Mouse (Mus musculus) midbrain, embryonic 11.5 days (tissue): ENCODE results near the gene Ipo13. TPM values are rescaled to one million over a fixed set of nuclear protein-coding genes. Genes with fewer than 3 reads are reported as not detected.

Experiments used
- ATAC-seq: fragments of 200-750 bp; cut with Nextera tagmentation; 2 replicates; pipeline ENCODE4 v1.8.0; 2017; ENCODE audit warnings: moderate TSS enrichment, moderate library complexity; ENCODE audit not compliant: low FRiP score
- DNase-seq: peaks from one replicate; pipeline ENCODE4 v3.0.0; 2015; ENCODE audit warnings: low spot score; ENCODE audit errors: missing footprints
- H3K27ac ChIP-seq: fragments of 300-500 bp; sonication (generic); 2 replicates; pipeline ENCODE4 v1.5.1; 2014; ENCODE audit warnings: low read depth, low read length
- H3K27me3 ChIP-seq: fragments of 300-500 bp; sonication (generic); 2 replicates; pipeline ENCODE4 v1.6.1; 2014; ENCODE audit warnings: mild to moderate bottlenecking, low read length, moderate library complexity, mixed read lengths; ENCODE audit not compliant: control insufficient read depth, insufficient read depth
- H3K36me3 ChIP-seq: fragments of 300-500 bp; sonication (generic); 2 replicates; pipeline ENCODE4 v1.6.1; 2014; ENCODE audit warnings: mild to moderate bottlenecking, low read length, moderate library complexity, mixed read lengths; ENCODE audit not compliant: control insufficient read depth, insufficient read depth
- H3K4me1 ChIP-seq: fragments of 300-500 bp; sonication (generic); 2 replicates; pipeline ENCODE4 v1.6.1; 2014; ENCODE audit warnings: low read length; ENCODE audit not compliant: control insufficient read depth, insufficient read depth
- H3K4me2 ChIP-seq: fragments of 300-500 bp; sonication (generic); 2 replicates; pipeline ENCODE4 v1.6.1; 2014; ENCODE audit warnings: mild to moderate bottlenecking, moderate library complexity
- H3K4me3 ChIP-seq: fragments of 300-500 bp; sonication (generic); 2 replicates; pipeline ENCODE4 v1.5.1; 2014; ENCODE audit warnings: low read depth, low read length
- H3K9ac ChIP-seq: fragments of 300-500 bp; sonication (generic); 2 replicates; pipeline ENCODE4 v1.6.1; 2014; ENCODE audit warnings: low read length
- H3K9me3 ChIP-seq: fragments of 300-500 bp; sonication (generic); 2 replicates; pipeline ENCODE4 v1.6.1; 2016; ENCODE audit warnings: low read length; ENCODE audit not compliant: control insufficient read depth
- WGBS: fragments of 180-500 bp; shearing (Covaris S2); extraction: QIAGEN DNeasy Blood & Tissue Kit; methylation state at CpG from one replicate; pipeline ENCODE4 v1.1.7; 2014; 5-methylcytosine and 5-hydroxymethylcytosine counted together
- polyA plus RNA-seq: library from polyadenylated mRNA; unstranded; fragments of >200 nt; fragmentation: Nextera tagmentation; extraction: Ambion mirVana; gene quantifications from 2 replicates; pipeline ENCODE4 v1.2.1, GENCODE M21; 2014

The Ipo13 gene
- polyA plus RNA-seq, 1 experiment from 2014 or later = 54.7 TPM

DNA sequence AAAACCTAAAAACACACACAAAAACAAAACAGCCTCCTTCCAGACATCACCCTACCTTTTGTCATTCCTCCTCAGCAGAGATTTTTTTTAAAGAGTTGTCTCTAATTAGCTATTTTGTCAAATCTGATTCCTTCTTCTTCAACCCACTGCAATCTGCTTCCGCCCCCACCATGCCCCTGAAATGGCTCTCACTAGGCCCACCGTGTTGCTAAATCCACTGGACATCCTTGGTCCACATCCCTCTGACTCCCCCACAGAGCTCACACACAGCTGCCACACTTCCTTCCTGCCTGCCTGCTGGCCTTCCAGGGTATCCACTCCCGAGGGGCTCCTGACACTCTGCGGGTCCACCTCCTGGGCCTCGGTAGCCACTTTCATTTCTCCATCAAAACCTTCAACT lies 36.1 kb downstream of the Ipo13 start:
- Histone ChIP-seq H3K4me2 (no peak overlapping the region), H3K4me3 (no peak overlapping the region), H3K9me3 (no peaks in the 10 kb centered on the region), H3K36me3 (peaks cover 11% of the 10 kb centered on the region), H3K27me3 (no peaks in the 10 kb centered on the region), H3K4me1 (peaks cover 10% of the 10 kb centered on the region), H3K27ac (no peak overlapping the region), H3K9ac (no peak overlapping the region)
- 85% methylated on average over 5 of the region's 5 CpGs for WGBS
- no peak for ATAC-seq
- DNase-seq = no peak

DNA sequence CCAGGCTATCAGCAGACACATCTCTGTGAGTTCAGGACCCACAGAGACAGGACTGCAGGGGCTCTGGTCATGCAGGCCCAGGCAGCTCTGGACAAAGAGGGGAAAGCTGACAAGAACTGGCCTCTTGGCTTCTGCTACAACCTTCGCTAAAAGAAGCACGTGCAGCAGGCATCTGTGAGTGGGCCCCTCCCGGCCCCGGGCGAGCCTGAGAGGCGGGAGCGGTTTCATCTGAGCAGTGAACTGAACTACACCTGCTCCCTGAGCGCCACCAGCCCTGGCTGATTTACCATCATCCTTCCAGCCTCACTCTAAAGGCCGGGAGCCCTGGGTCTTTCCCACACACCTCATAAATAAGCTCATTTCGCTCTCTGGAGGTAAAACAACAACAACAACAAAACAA lies 36.5 kb downstream of the Ipo13 start:
- ATAC-seq (no peak), DNase-seq (no peak)
- Histone ChIP-seq H3K9me3 (no peaks in the 10 kb centered on the region), H3K9ac (no peak overlapping the region), H3K27me3 (no peaks in the 10 kb centered on the region), H3K27ac (no peak overlapping the region), H3K36me3 (peaks cover 15% of the 10 kb centered on the region), H3K4me2 (no peak overlapping the region), H3K4me3 (no peak overlapping the region), H3K4me1 (peaks cover 7% of the 10 kb centered on the region)
- 79% methylated on average over 10 of the region's 10 CpGs for WGBS

DNA sequence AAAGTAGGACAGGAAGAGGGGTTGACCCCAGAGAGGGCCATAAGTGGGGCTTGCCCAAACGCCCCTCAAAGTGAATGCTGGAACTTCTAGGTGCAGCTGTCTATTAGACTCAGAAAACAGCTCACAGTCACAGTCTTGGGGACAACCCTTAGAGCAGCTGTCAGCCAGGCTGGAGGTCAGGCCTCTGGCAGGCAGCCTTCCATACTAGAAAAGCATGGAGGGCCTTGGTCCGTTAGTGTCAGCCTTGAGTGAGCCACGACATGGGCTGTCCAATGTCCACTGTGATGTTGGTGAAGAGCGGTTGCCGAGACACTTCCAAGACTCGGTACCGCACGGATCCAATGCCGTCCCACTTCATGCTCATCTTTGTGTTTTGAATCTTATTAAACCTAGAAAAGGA lies 41.2 kb downstream of the Ipo13 start:
- 92% methylated on average over 9 of the region's 9 CpGs for WGBS
- Histone ChIP-seq H3K36me3 (peaks cover 15% of the 10 kb centered on the region), H3K27ac (no peak overlapping the region), H3K27me3 (no peaks in the 10 kb centered on the region), H3K9me3 (no peaks in the 10 kb centered on the region), H3K9ac (no peak overlapping the region), H3K4me2 (no peak overlapping the region), H3K4me3 (no peak overlapping the region), H3K4me1 (peaks cover 6% of the 10 kb centered on the region)
- ATAC-seq (no peak), DNase-seq (no peak)

DNA sequence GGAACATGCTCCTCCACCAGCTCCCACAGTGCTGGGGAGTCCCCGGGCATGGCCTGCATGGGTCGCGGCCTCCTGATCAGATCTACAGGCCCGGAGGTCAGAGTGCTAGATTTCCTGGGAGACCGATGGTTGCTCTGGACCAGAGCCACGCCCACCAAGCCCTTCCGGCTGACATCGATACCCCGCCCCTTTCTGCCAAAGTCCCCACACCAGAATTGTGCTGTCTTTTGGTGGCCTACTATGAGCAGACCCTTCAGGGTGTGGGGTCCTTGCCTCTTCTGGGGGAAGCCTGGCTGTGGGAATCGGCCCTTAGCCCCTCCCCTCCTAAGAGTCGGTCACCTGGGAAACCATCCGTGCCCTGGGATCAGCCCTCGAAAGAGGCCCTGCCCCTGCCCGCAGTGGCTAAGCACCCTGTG lies 42.3 kb downstream of the Ipo13 start, which contains the start of gene Ccdc24:
Gene Ccdc24 (minus strand): TSS at position 87 of the 416 bp plus-strand sequence.
- DNase-seq = peak; percentile 90
- H3K9ac ChIP-seq = no peak within 1 kb of the TSS
- H3K9me3 ChIP-seq = no peaks in the 10 kb centered on the region
- ATAC-seq = peak; percentile 53
- no peak within 1 kb of the TSS for H3K27ac ChIP-seq
- peaks cover 8% of the 10 kb centered on the region for H3K4me1 ChIP-seq
- peaks cover 2% of the 10 kb centered on the region; the same call in 1 of the 2 replicates for H3K27me3 ChIP-seq
- peak within 1 kb of the TSS; percentile 39 for H3K4me2 ChIP-seq
- peaks cover 9% of the 10 kb centered on the region for H3K36me3 ChIP-seq
- whole genome bisulfite sequencing = 4% methylated on average over 14 of the region's 14 CpGs
- H3K4me3 ChIP-seq = peak within 1 kb of the TSS; percentile 10; the same call in 1 of the 2 replicates

DNA sequence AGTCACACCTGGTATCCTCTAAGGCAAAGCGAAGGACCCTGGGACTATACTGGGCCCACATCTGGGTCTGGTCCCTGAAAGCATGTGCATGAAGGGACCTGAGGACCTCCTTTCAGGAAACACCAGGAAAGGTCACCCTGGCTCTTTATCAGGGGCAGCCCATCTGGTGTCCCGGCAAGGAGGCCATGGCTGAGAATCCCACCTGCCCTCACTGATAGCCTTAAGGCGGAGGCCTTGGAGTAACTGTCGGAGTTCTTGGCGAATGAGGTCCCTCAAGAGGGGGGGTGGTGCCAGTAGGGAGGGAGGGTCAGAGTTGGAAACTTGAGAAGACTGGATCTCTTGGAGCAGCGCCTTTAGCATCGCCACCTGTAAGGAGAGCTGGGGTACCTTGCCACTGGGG lies 43.0 kb downstream of the Ipo13 start:
- WGBS = 69% methylated on average over 7 of the region's 7 CpGs
- no peak overlapping the region for H3K4me2 ChIP-seq
- peaks cover 8% of the 10 kb centered on the region for H3K4me1 ChIP-seq
- H3K4me3 ChIP-seq = no peak overlapping the region
- no peaks in the 10 kb centered on the region for H3K9me3 ChIP-seq
- H3K27me3 ChIP-seq = peaks cover 2% of the 10 kb centered on the region; the same call in 1 of the 2 replicates
- H3K27ac ChIP-seq = no peak overlapping the region
- no peak for ATAC-seq
- H3K36me3 ChIP-seq = peaks cover 3% of the 10 kb centered on the region; the same call in 1 of the 2 replicates
- DNase-seq = peak; percentile 86
- no peak overlapping the region for H3K9ac ChIP-seq

DNA sequence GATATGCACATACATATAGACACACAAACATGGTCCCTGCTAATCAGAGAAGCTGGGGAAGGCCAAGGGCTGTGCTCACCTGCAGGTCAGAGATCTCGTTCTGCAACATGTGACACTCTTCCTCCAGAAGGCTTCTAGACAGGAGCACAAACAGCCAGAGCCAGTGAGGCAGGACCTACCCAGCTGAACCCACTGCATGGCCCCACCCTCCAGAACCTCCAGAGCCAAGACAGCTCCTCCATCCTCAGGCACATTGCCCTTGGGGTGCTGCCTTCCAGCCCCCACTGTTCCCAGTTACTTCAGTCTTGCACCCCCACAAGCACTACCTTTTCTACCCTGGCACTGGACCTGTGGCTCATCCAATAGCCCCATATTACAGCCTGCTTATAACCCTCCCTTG lies 44.4 kb downstream of the Ipo13 start:
- no peak for DNase-seq
- Histone ChIP-seq H3K4me2 (no peak overlapping the region), H3K4me1 (peaks cover 8% of the 10 kb centered on the region)

DNA sequence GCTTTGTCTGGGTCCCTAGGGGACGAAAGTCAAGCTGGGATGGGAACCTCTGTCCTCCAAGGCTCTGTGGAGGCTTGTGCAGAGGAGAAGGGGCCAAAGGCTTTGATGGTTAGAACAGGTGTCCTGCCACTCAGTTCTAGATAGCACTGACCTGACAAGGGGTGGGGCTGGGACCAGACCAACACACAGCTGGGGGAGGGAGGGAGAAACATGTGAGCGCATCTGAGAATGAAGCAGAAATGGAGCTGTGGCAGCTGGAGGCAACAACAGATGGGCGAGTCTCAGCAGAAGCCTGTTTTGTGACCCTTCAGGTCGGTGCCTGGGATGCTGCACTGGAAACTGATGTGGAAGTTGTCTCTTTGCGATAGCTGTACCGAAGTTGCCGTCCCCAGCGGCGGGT lies 45.5 kb downstream of the Ipo13 start:
- Histone ChIP-seq H3K4me3 (no peak overlapping the region), H3K36me3 (peaks cover 3% of the 10 kb centered on the region; the same call in 1 of the 2 replicates), H3K27me3 (peaks cover 2% of the 10 kb centered on the region; the same call in 1 of the 2 replicates), H3K9me3 (no peaks in the 10 kb centered on the region), H3K4me1 (peaks cover 8% of the 10 kb centered on the region), H3K4me2 (no peak overlapping the region), H3K27ac (no peak overlapping the region), H3K9ac (no peak overlapping the region)
- 68% methylated on average over 9 of the region's 9 CpGs for WGBS
- no peak for ATAC-seq
- DNase-seq = no peak

More for the DNA sequence above, 44.4 kb downstream of the Ipo13 start:
- Histone ChIP-seq H3K27me3 (peaks cover 2% of the 10 kb centered on the region; the same call in 1 of the 2 replicates), H3K9ac (no peak overlapping the region), H3K9me3 (no peaks in the 10 kb centered on the region), H3K36me3 (peaks cover 3% of the 10 kb centered on the region; the same call in 1 of the 2 replicates), H3K4me3 (no peak overlapping the region), H3K27ac (no peak overlapping the region)
- 50% methylated on average over 1 of the region's 1 CpGs for WGBS
- ATAC-seq = no peak

DNA sequence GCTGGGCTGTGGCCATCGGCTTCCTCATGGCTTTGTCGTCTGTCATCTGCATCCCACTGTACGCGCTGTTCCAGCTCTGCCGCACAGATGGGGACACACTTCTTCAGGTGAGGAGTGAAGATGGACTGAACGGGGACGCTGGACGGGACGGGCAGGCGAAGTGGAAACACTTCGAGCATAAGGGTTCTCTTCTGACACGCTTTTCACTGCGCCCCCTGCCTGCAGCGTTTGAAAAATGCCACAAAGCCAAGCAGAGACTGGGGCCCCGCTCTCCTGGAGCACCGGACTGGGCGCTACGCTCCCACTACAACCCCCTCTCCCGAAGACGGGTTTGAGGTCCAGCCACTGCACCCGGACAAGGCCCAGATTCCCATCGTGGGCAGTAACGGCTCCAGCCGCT lies 47.0 kb downstream of the Ipo13 start:
- WGBS = 14% methylated on average over 24 of the region's 24 CpGs
- peaks cover 8% of the 10 kb centered on the region for H3K4me1 ChIP-seq
- H3K27me3 ChIP-seq = peaks cover 2% of the 10 kb centered on the region; the same call in 1 of the 2 replicates
- no peak overlapping the region for H3K27ac ChIP-seq
- 0 out of 2 replicates have a peak, but pooled peaks have one; percentile 5 for ATAC-seq
- no peaks in the 10 kb centered on the region; the same call in 1 of the 2 replicates for H3K36me3 ChIP-seq
- no peak overlapping the region for H3K9ac ChIP-seq
- H3K9me3 ChIP-seq = no peaks in the 10 kb centered on the region
- DNase-seq = peak; percentile 96
- no peak overlapping the region for H3K4me3 ChIP-seq
- no peak overlapping the region; the same call in 1 of the 2 replicates for H3K4me2 ChIP-seq

DNA sequence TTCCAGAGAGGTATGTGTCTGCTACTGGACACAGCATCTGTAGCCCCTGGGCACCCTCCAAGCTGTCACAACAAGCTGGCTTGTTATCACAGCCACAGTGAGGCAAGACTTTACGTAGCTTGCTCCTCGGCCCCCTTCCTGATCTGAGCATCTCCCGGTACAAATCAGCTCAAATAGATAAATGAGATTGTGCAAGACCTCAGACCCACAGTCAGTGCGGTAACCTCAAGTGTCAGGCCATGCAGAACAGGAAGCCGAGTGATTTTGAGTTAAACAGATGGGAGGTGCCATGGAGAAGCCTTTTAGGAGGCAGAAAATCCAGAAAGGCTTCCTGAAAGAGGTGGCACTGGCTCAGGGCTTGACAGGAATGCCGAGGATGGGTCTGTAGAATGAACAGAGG lies 47.8 kb downstream of the Ipo13 start:
- H3K4me3 ChIP-seq = no peak overlapping the region
- DNase-seq (no peak), ATAC-seq (no peak)
- WGBS = 82% methylated on average over 6 of the region's 6 CpGs
- H3K27ac ChIP-seq = no peak overlapping the region
- 0 out of 2 replicates have a peak, but pooled peaks cover 2% of the 10 kb centered on the region for H3K4me1 ChIP-seq
- H3K9ac ChIP-seq = no peak overlapping the region
- no peaks in the 10 kb centered on the region for H3K9me3 ChIP-seq
- no peak overlapping the region for H3K4me2 ChIP-seq
- peaks cover 2% of the 10 kb centered on the region; the same call in 1 of the 2 replicates for H3K27me3 ChIP-seq
- no peaks in the 10 kb centered on the region; the same call in 1 of the 2 replicates for H3K36me3 ChIP-seq
